Mouse (Mus musculus) liver, embryonic 14.5 days (tissue): ENCODE results near the gene Wtip.

Source experiments
- CTCF ChIP-seq: IDR thresholded peaks from 2 replicates; pipeline ENCODE4 v1.5.1; 2016; ENCODE audit warnings: antibody characterized with exemption, low read depth, control low read depth
- EP300 ChIP-seq: IDR thresholded peaks from 2 replicates; pipeline ENCODE4 v1.6.1; 2016; ENCODE audit warnings: antibody characterized with exemption, low read depth

DNA sequence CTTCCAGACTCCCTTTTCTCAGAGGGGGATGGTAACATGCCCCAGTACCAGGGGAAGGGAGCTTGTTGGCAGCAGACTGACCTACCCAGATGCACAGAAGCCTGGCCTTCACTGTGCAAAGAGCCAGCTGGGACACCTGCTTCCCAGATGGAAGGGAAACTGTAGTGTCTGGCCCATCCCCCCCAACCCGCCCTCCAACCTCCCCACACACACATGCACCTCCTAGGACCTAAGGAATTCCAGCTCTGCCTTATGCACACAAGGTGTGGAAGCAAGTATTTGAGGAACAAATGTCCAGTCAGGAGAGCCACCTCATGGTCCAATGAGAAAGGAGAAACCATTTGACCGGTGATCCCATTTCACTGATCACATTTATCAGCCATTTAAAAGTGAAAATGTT is 1.3 kb upstream of the Wtip start:
- TF ChIP-seq EP300 (no peak), CTCF (no peak)
